Mouse (Mus musculus) hindbrain, embryonic 13.5 days (tissue): ENCODE data around the gene Tsx. TPM values are rescaled to one million over a fixed set of nuclear protein-coding genes. Genes with fewer than 3 reads are reported as not detected.
"Not testable (repeated sequence)": the region's sequence is repeated elsewhere in the genome, so short reads cannot be mapped to it uniquely, and the experiment has no call there.

Experiments used
- ATAC-seq: fragments of 200-750 bp; cut with Nextera tagmentation; 2 replicates; pipeline ENCODE4 v1.8.0; 2017; ENCODE audit warnings: moderate TSS enrichment; ENCODE audit not compliant: low FRiP score
- H3K27ac ChIP-seq: fragments of 300-500 bp; sonication (generic); 2 replicates; pipeline ENCODE4 v1.5.1; 2015; ENCODE audit warnings: inconsistent platforms, mild to moderate bottlenecking, moderate library complexity
- H3K27me3 ChIP-seq: fragments of 300-500 bp; sonication (generic); 2 replicates; pipeline ENCODE4 v1.6.1; 2015; ENCODE audit warnings: mild to moderate bottlenecking, inconsistent platforms
- H3K36me3 ChIP-seq: fragments of 300-500 bp; sonication (generic); 2 replicates; pipeline ENCODE4 v1.6.1; 2015; ENCODE audit warnings: mild to moderate bottlenecking, inconsistent platforms
- H3K4me1 ChIP-seq: fragments of 300-500 bp; sonication (generic); replicated peaks from 2 replicates; pipeline ENCODE4 v1.6.1; 2015; ENCODE audit warnings: inconsistent platforms
- H3K4me2 ChIP-seq: fragments of 300-500 bp; sonication (generic); 2 replicates; pipeline ENCODE4 v1.6.1; 2015; ENCODE audit warnings: inconsistent platforms, mild to moderate bottlenecking, moderate library complexity
- H3K4me3 ChIP-seq: fragments of 300-500 bp; sonication (generic); 2 replicates; pipeline ENCODE4 v1.5.1; 2015; ENCODE audit warnings: mild to moderate bottlenecking, inconsistent platforms
- H3K9ac ChIP-seq: fragments of 300-500 bp; sonication (generic); 2 replicates; pipeline ENCODE4 v1.6.1; 2015; ENCODE audit warnings: mild to moderate bottlenecking, inconsistent platforms
- H3K9me3 ChIP-seq: fragments of 300-500 bp; sonication (generic); 2 replicates; pipeline ENCODE4 v1.6.1; 2016; ENCODE audit warnings: inconsistent platforms
- WGBS: fragments of 180-500 bp; shearing (Covaris S2); methylation state at CpG from one replicate; pipeline ENCODE4 v1.1.7; 2015; 5-methylcytosine and 5-hydroxymethylcytosine counted together
- polyA plus RNA-seq: library from polyadenylated mRNA; unstranded; fragments of >200 nt; fragmentation: Nextera tagmentation; extraction: Ambion mirVana; gene quantifications from 2 replicates; pipeline ENCODE4 v1.2.1, GENCODE M21; 2015

Tsx gene
- polyA plus RNA-seq, 1 experiment from 2014 or later: 0.43 TPM

DNA sequence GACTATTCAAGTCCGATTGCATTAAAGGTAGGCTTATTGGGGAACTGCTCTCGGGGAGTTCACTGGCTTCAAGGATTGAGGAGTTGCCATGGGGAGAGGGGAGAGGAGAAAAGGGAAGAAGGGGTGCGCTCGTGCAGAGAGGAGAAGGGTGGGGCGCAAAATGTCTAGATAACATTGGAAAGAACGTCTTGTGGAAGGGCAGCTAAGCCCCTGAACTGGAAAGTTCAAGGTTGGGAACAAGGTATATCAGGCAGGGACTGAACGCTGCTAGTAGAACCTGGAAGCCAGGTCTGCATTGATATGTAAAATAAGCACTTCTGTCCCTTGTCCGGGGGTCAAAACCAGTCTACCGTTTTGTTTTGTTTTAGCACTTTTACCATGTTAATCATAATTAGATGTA, 23.8 kb downstream of the Tsx start:
- peaks cover 69% of the 10 kb centered on the region for H3K27me3 ChIP-seq
- H3K27ac ChIP-seq: no peak overlapping the region
- H3K4me2 ChIP-seq: no peak overlapping the region
- ATAC-seq: no peak
- H3K9me3 ChIP-seq: no peaks in the 10 kb centered on the region
- no peaks in the 10 kb centered on the region for H3K36me3 ChIP-seq
- no peak overlapping the region for H3K4me3 ChIP-seq
- no peaks in the 10 kb centered on the region for H3K4me1 ChIP-seq
- WGBS: 11% methylated on average over 9 of the region's 9 CpGs
- no peak overlapping the region for H3K9ac ChIP-seq

DNA sequence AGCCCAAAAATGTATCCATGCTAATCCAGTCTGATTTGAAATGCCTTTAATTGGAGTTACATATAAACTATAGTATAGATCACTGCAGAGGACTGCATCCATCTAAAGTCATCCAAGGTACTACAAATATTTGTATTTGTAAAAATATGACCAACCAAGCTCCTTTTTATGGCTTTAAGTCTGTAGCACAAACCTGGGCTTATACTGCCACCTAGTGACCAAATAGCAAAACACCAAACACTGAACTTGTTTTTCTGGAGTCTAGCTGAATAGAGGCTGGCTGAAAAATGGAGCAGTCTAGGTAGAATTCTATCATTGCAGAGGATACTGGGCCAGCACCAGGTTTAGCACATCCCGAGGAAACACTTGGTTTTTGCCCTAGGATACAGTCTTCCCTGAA, 26.5 kb downstream of the Tsx start:
- H3K36me3 ChIP-seq: no peaks in the 10 kb centered on the region
- no peaks in the 10 kb centered on the region for H3K4me1 ChIP-seq
- no peak overlapping the region for H3K4me3 ChIP-seq
- H3K9ac ChIP-seq: no peak overlapping the region
- no peak overlapping the region for H3K4me2 ChIP-seq
- no peak overlapping the region for H3K27ac ChIP-seq
- peak; percentile 7; the same call in 1 of the 2 replicates for ATAC-seq
- WGBS: 12% methylated on average over 1 of the region's 1 CpGs
- H3K27me3 ChIP-seq: peaks cover 65% of the 10 kb centered on the region
- no peaks in the 10 kb centered on the region for H3K9me3 ChIP-seq

DNA sequence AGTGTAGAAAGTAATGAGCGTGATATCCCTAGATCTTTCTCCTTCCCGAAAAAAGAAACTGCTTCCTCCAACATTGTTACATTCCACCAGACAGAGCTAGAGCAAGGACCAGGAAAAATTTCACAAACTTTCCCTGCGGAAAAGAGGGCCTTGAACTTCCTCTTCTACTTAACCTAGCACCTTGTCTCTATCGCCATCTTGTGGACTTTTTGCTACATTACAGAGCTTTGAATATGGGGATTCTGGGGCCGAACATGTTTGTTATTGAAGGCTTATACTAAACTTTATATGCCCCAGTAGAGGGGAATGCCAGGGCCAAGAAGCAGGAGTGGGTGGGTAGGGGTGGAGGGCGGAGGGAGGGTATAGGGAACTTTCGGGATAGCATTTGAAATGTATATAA, 29.5 kb downstream of the Tsx start:
- Histone ChIP-seq H3K9ac (no peak overlapping the region), H3K36me3 (no peaks in the 10 kb centered on the region), H3K4me1 (peaks cover 9% of the 10 kb centered on the region), H3K4me2 (no peak overlapping the region), H3K27ac (no peak overlapping the region), H3K4me3 (no peak overlapping the region), H3K27me3 (peaks cover 68% of the 10 kb centered on the region), H3K9me3 (no peaks in the 10 kb centered on the region)
- ATAC-seq: no peak
- 37% methylated on average over 7 of the region's 7 CpGs for WGBS

DNA sequence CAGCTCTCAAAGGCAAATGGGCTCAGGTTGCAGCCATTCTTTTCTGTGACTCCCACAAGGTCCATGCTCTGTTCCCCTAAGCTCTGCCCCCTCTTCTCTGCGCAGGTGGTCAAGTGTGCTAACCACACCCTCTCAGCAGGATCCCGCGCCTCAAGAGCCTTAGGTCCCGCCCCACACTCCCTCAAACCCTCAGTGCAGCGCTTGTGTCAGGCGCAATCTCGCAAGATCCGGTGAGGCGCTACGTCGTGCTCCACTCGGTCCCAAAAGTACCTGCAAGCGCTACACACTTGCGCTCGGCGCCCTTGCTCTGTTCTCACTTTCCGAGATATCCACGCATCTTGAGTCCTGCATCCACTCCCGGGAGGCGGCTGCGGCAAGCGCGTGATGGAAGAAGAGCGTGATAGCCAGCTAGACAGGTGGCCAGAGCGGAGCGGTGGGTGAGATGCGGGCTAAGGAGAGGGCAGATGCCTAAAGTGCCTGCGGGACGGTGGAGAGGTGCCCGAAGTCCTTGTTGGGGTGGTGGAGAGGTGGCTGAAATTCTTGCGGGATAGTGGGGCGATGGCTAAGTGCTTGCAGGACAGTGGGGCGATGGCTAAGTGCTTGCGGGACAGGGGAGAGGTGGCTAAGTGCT, 33.4 kb downstream of the Tsx start:
- Histone ChIP-seq H3K36me3 (no peaks in the 10 kb centered on the region), H3K27ac (no peak overlapping the region), H3K9me3 (no peaks in the 10 kb centered on the region), H3K9ac (peak overlapping the region; percentile 35; the same call in 1 of the 2 replicates), H3K27me3 (peaks cover 58% of the 10 kb centered on the region), H3K4me3 (peak overlapping the region; percentile 38), H3K4me2 (peak overlapping the region; percentile 62), H3K4me1 (peaks cover 9% of the 10 kb centered on the region)
- 7% methylated on average over 34 of the region's 34 CpGs for WGBS
- no peak for ATAC-seq

DNA sequence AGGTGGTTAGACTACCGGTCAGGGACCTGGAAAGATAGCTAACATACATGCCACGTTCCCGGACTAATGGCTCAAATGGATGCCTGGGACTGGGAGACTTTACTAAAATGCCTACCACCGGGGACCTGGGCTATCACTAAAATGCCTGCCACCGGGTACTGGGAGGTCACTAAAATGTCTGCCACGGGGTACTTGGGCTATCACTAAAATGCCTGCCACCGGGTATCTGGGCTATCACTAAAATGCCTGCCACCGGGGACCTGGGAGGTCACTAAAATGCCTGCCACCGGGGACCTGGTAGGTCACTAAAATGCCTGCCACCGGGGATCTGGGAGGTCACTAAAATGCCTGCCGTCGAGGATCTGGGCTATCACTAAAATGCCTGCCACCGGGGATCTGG, 34.2 kb downstream of the Tsx start:
- Histone ChIP-seq H3K27me3 (peaks cover 52% of the 10 kb centered on the region), H3K4me3 (peak overlapping the region; percentile 38; the same call in 1 of the 2 replicates)
- H3K9me3 ChIP-seq, H3K9ac ChIP-seq, H3K36me3 ChIP-seq, H3K27ac ChIP-seq, ATAC-seq, H3K4me1 ChIP-seq, H3K4me2 ChIP-seq: not testable (repeated sequence)
- 56% methylated on average over 12 of the region's 13 CpGs for WGBS

DNA sequence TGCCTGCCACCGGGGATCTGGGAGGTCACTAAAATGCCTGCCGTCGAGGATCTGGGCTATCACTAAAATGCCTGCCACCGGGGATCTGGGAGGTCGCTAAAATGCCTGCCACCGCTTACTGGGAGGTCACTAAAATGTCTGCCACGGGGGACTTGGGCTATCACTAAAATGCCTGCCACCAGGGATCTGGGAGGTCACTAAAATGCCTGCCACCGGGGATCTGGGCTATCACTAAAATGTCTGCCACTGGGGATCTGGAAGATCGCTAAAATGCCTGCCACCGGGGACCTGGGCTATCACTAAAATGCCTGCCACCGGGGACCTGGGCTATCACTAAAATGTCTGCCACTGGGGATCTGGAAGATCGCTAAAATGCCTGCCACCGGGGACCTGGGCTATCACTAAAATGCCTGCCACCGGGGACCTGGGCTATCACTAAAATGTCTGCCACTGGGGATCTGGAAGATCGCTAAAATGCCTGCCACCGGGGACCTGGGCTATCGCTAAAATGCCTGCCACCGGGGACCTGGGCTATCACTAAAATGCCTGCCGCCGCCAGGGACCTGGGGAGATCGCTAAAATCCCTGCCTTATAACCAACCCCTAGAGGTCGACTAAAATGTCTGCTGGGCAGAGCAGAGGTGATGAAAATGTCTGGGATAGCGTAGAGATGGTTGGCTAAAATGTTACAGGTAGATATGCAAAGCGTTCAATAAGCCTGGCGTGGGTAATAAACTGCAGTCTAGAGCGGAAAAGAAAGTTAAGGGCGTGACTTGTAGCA, 34.9 kb downstream of the Tsx start:
- 75% methylated on average over 19 of the region's 27 CpGs for WGBS
- not testable (repeated sequence) for H3K9me3 ChIP-seq

DNA sequence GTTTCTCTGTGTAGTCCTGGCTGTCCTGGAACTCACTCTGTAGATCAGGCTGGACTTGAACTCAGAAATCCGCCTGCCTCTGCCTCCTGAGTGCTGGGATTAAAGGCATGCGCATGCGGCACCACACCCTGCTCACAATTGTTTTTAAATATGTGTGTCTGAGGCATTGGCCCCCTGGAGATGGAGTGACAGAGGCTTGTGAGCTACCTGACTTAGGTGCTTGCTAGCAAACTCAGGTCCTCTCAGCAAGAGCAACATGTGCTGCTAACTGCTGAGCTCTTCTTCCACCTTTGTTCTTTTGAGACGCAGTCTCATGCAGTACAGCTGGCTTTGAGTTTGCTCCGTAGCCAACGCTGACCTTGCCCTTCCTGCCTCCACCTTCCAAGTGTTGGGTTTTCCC, 38.5 kb downstream of the Tsx start:
- 87% methylated on average over 6 of the region's 6 CpGs for WGBS

More for the DNA sequence above, 34.9 kb downstream of the Tsx start:
- not testable (repeated sequence) for H3K4me2 ChIP-seq, H3K4me1 ChIP-seq, H3K4me3 ChIP-seq, ATAC-seq, H3K36me3 ChIP-seq, H3K9ac ChIP-seq, H3K27ac ChIP-seq
- H3K27me3 ChIP-seq: peaks cover 51% of the 10 kb centered on the region

DNA sequence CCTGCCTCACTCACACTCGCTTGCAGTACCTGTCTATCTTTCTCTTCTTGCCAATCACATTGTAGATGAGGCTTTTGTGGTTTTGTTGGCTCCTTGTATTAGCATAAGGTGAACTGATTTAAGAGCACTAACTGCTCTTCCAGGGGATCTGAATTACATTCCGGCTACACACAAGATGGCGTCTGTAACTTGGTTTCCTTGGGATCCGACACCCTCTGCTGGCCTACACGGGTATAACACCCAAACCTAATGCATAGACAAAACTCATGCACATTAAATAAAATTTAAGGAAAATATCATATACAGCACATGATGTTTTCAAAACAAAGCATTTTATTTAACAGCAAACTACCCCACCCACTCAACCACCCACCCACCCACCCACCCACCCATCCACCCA, 45.8 kb downstream of the Tsx start:
- Histone ChIP-seq H3K27ac (no peak overlapping the region), H3K4me1 (no peaks in the 10 kb centered on the region), H3K9me3 (no peaks in the 10 kb centered on the region), H3K4me2 (no peak overlapping the region), H3K27me3 (no peaks in the 10 kb centered on the region), H3K36me3 (no peaks in the 10 kb centered on the region), H3K4me3 (no peak overlapping the region), H3K9ac (no peak overlapping the region)
- 74% methylated on average over 5 of the region's 5 CpGs for WGBS
- ATAC-seq: no peak

More for the DNA sequence above, 38.5 kb downstream of the Tsx start:
- no peak for ATAC-seq
- Histone ChIP-seq H3K27me3 (peaks cover 21% of the 10 kb centered on the region), H3K4me3 (no peak overlapping the region), H3K9me3 (no peaks in the 10 kb centered on the region), H3K4me1 (peaks cover 3% of the 10 kb centered on the region), H3K9ac (no peak overlapping the region), H3K4me2 (no peak overlapping the region), H3K27ac (no peak overlapping the region), H3K36me3 (no peaks in the 10 kb centered on the region)

DNA sequence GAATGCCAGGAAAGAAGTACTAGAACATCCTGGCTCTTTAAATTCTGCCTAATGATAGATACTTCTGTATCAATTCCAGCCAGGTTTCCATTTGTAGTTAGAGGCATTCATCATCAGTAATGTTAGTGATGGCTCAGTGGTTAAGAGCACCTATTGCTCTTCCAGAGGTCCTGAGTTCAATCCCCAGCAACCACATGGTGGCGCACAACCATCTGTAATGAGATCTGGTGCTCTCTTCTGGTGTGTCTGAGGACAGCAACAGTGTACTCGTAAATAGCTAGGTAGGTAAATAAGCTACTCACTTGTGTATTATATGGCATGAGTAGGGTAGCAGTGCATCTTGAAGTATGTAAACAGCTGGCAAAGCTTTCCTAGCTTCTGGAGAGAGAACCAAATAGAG, 54.7 kb downstream of the Tsx start:
- WGBS: 70% methylated on average over 2 of the region's 2 CpGs
- H3K27me3 ChIP-seq: no peaks in the 10 kb centered on the region
- H3K36me3 ChIP-seq: no peaks in the 10 kb centered on the region
- ATAC-seq: no peak
- H3K4me2 ChIP-seq: no peak overlapping the region
- H3K9me3 ChIP-seq: no peaks in the 10 kb centered on the region
- H3K4me3 ChIP-seq: no peak overlapping the region
- H3K9ac ChIP-seq: no peak overlapping the region
- H3K27ac ChIP-seq: no peak overlapping the region
- no peaks in the 10 kb centered on the region for H3K4me1 ChIP-seq

DNA sequence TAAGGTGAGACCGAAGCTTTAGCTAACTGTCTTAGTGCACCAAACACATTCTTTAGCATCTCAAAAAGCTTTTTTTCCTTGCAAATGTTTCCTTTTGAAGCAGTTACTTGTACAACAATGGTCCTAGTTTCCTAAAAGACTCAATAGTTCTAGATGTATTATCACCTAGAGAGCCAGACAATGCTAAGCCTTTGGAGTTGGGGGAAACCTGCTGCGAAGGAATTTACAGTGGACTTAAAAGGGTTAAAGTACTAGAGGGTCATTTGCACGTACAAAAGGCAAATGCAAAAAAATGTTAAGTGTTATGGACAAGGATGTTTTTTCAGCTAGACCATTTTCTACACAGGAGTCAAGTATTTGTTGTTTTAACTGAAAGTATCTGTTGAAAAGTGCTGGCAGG, 58.1 kb downstream of the Tsx start:
- Histone ChIP-seq H3K36me3 (no peaks in the 10 kb centered on the region), H3K4me3 (no peak overlapping the region), H3K4me1 (no peaks in the 10 kb centered on the region), H3K27ac (no peak overlapping the region), H3K9me3 (no peaks in the 10 kb centered on the region), H3K4me2 (no peak overlapping the region), H3K27me3 (no peaks in the 10 kb centered on the region), H3K9ac (no peak overlapping the region)
- ATAC-seq: no peak
- 81% methylated on average over 3 of the region's 3 CpGs for WGBS
